Mouse (Mus musculus): ENCODE results near the gene Speer4e. TPM values are rescaled to one million over a fixed set of nuclear protein-coding genes. Genes with fewer than 3 reads are reported as not detected.
A peak's percentile ranks its signal among the peaks of the same experiment; 100 is the strongest.
"Not testable (repeated sequence)": the region's sequence is repeated elsewhere in the genome, so short reads cannot be mapped to it uniquely, and the experiment has no call there.

Gene Speer4e
- polyA plus RNA-seq (2015; fragmentation: Nextera tagmentation; extraction: Ambion mirVana), result not detected in 2 replicates

- WGBS, result 47% methylated on average over 1 of the region's 1 CpGs
- H3K4me2 ChIP-seq (ENCODE audit: low read depth, low read length); H3K4me1 ChIP-seq (ENCODE audit: control insufficient read depth, insufficient read depth, low read length); H3K4me3 ChIP-seq (ENCODE audit: low read length); ATAC-seq (replicated peaks; ENCODE audit: extremely low read depth, insufficient read depth, low FRiP score); H3K9ac ChIP-seq (ENCODE audit: low read length); H3K36me3 ChIP-seq (ENCODE audit: control insufficient read depth, insufficient read depth); H3K27ac ChIP-seq (ENCODE audit: low read length); H3K27me3 ChIP-seq (ENCODE audit: control insufficient read depth, insufficient read depth, low read length); H3K9me3 ChIP-seq (replicated peaks; ENCODE audit: control insufficient read depth, low read length): not testable (repeated sequence)
These were observed at the start of gene Speer4e for GRCm38 (mm10) chr5:14938329-14938728. Gene Speer4e, minus strand, starts transcription at chr5:14938429.

- not testable (repeated sequence) for H3K27ac ChIP-seq (ENCODE audit: low read length); H3K4me3 ChIP-seq (ENCODE audit: low read length); H3K4me1 ChIP-seq (ENCODE audit: control insufficient read depth, insufficient read depth, low read length); H3K9ac ChIP-seq (ENCODE audit: low read length); H3K27me3 ChIP-seq (ENCODE audit: control insufficient read depth, insufficient read depth, low read length); H3K9me3 ChIP-seq (replicated peaks; ENCODE audit: control insufficient read depth, low read length); H3K4me2 ChIP-seq (ENCODE audit: low read depth, low read length); H3K36me3 ChIP-seq (ENCODE audit: control insufficient read depth, insufficient read depth)
- ATAC-seq (replicated peaks; ENCODE audit: extremely low read depth, insufficient read depth, low FRiP score), result peak; percentile 69
- 37% methylated on average over 5 of the region's 6 CpGs for WGBS
These were observed 48.6 kb upstream of the Speer4e start for GRCm38 (mm10) chr5:14986649-14987387.

- not testable (repeated sequence) for H3K4me3 ChIP-seq (ENCODE audit: low read length)
These were observed 40.6 kb upstream of the Speer4e start, which contains the start of gene Gm10354 for GRCm38 (mm10) chr5:14978835-14979234. Gene Gm10354, minus strand, starts transcription at chr5:14978935.

GRCm38 (mm10) chr5:14977368-14977767 lies 39.1 kb upstream of the Speer4e start:
- ATAC-seq (replicated peaks; ENCODE audit: extremely low read depth, insufficient read depth, low FRiP score); H3K36me3 ChIP-seq (ENCODE audit: control insufficient read depth, insufficient read depth); H3K4me1 ChIP-seq (ENCODE audit: control insufficient read depth, insufficient read depth, low read length); H3K27me3 ChIP-seq (ENCODE audit: control insufficient read depth, insufficient read depth, low read length); H3K4me3 ChIP-seq (ENCODE audit: low read length); H3K4me2 ChIP-seq (ENCODE audit: low read depth, low read length); H3K27ac ChIP-seq (ENCODE audit: low read length); H3K9ac ChIP-seq (ENCODE audit: low read length); H3K9me3 ChIP-seq (replicated peaks; ENCODE audit: control insufficient read depth, low read length): not testable (repeated sequence)
- WGBS, result 56% methylated on average over 4 of the region's 4 CpGs

More at GRCm38 (mm10) chr5:14978835-14979234, 40.6 kb upstream of the Speer4e start, which contains the start of gene Gm10354:
- not testable (repeated sequence) for H3K27ac ChIP-seq (ENCODE audit: low read length); H3K4me2 ChIP-seq (ENCODE audit: low read depth, low read length); H3K36me3 ChIP-seq (ENCODE audit: control insufficient read depth, insufficient read depth); H3K4me1 ChIP-seq (ENCODE audit: control insufficient read depth, insufficient read depth, low read length); H3K9me3 ChIP-seq (replicated peaks; ENCODE audit: control insufficient read depth, low read length); H3K9ac ChIP-seq (ENCODE audit: low read length); H3K27me3 ChIP-seq (ENCODE audit: control insufficient read depth, insufficient read depth, low read length); ATAC-seq (replicated peaks; ENCODE audit: extremely low read depth, insufficient read depth, low FRiP score)
- no CpG with 5 or more reads among the region's 1 CpGs for WGBS

GRCm38 (mm10) chr5:14975294-14975693 lies 37.1 kb upstream of the Speer4e start:
- not testable (repeated sequence) for H3K27me3 ChIP-seq (ENCODE audit: control insufficient read depth, insufficient read depth, low read length); H3K9ac ChIP-seq (ENCODE audit: low read length); ATAC-seq (replicated peaks; ENCODE audit: extremely low read depth, insufficient read depth, low FRiP score); H3K4me3 ChIP-seq (ENCODE audit: low read length); H3K36me3 ChIP-seq (ENCODE audit: control insufficient read depth, insufficient read depth); H3K4me1 ChIP-seq (ENCODE audit: control insufficient read depth, insufficient read depth, low read length); H3K27ac ChIP-seq (ENCODE audit: low read length); H3K4me2 ChIP-seq (ENCODE audit: low read depth, low read length); H3K9me3 ChIP-seq (replicated peaks; ENCODE audit: control insufficient read depth, low read length)
- WGBS, result 46% methylated on average over 3 of the region's 4 CpGs

DNA sequence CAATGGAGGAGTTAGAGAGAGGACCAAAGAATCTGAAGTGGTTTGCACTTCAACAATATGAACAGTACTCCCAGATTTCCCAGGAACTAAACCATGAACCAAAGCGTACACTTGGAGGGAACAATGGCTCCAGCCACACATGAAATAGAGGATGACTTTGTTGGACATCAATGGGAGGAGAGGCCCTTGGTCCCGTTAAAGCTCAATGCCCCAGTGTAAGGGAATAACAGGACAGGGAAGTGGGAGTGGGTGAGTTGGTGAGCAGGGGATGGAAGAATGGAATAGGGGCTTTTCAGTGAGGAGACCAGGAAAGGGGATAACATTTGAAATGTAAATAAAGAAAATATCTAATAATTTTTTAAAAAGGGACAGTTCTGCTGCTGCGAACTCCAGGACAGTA lies 34.6 kb upstream of the Speer4e start:
- H3K4me3 ChIP-seq (ENCODE audit: low read length); H3K27ac ChIP-seq (ENCODE audit: low read length); H3K4me1 ChIP-seq (ENCODE audit: control insufficient read depth, insufficient read depth, low read length); H3K36me3 ChIP-seq (ENCODE audit: control insufficient read depth, insufficient read depth); H3K4me2 ChIP-seq (ENCODE audit: low read depth, low read length); H3K9ac ChIP-seq (ENCODE audit: low read length); H3K9me3 ChIP-seq (replicated peaks; ENCODE audit: control insufficient read depth, low read length); H3K27me3 ChIP-seq (ENCODE audit: control insufficient read depth, insufficient read depth, low read length); ATAC-seq (replicated peaks; ENCODE audit: extremely low read depth, insufficient read depth, low FRiP score): not testable (repeated sequence)
- 69% methylated on average over 3 of the region's 3 CpGs for WGBS

DNA sequence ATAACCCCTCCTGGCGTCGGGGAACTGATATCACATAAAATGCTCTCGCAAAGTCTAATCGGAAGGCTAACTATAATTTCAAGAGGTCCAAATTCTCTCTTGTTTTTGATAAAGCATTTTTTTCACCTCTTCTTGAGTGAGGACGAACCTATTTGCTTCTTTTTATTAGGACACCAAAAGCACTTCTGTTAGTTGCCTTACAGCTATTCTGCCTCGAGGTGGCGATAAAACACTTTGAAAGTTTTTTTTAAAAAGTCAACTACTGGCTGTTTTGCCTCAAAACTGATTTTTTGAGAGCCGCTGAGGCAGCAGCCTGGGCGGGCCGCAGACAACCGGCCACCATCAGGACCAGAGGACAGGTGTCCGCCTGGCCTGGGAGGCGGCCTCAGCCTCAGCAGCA lies 25.6 kb upstream of the Speer4e start:
- not testable (repeated sequence) for ATAC-seq (replicated peaks; ENCODE audit: extremely low read depth, insufficient read depth, low FRiP score)
- WGBS, result 73% methylated on average over 13 of the region's 13 CpGs

GRCm38 (mm10) chr5:14961502-14961901 lies 23.3 kb upstream of the Speer4e start:
- not testable (repeated sequence) for H3K9ac ChIP-seq (ENCODE audit: low read length); H3K4me3 ChIP-seq (ENCODE audit: low read length); H3K9me3 ChIP-seq (replicated peaks; ENCODE audit: control insufficient read depth, low read length); H3K4me1 ChIP-seq (ENCODE audit: control insufficient read depth, insufficient read depth, low read length); H3K27ac ChIP-seq (ENCODE audit: low read length); H3K27me3 ChIP-seq (ENCODE audit: control insufficient read depth, insufficient read depth, low read length); H3K36me3 ChIP-seq (ENCODE audit: control insufficient read depth, insufficient read depth); H3K4me2 ChIP-seq (ENCODE audit: low read depth, low read length)
- 67% methylated on average over 4 of the region's 4 CpGs for WGBS
- ATAC-seq (replicated peaks; ENCODE audit: extremely low read depth, insufficient read depth, low FRiP score), result peak; percentile 78

More for the DNA sequence above, 25.6 kb upstream of the Speer4e start:
- not testable (repeated sequence) for H3K9ac ChIP-seq (ENCODE audit: low read length); H3K27ac ChIP-seq (ENCODE audit: low read length); H3K4me3 ChIP-seq (ENCODE audit: low read length); H3K4me1 ChIP-seq (ENCODE audit: control insufficient read depth, insufficient read depth, low read length); H3K27me3 ChIP-seq (ENCODE audit: control insufficient read depth, insufficient read depth, low read length); H3K9me3 ChIP-seq (replicated peaks; ENCODE audit: control insufficient read depth, low read length); H3K36me3 ChIP-seq (ENCODE audit: control insufficient read depth, insufficient read depth); H3K4me2 ChIP-seq (ENCODE audit: low read depth, low read length)

DNA sequence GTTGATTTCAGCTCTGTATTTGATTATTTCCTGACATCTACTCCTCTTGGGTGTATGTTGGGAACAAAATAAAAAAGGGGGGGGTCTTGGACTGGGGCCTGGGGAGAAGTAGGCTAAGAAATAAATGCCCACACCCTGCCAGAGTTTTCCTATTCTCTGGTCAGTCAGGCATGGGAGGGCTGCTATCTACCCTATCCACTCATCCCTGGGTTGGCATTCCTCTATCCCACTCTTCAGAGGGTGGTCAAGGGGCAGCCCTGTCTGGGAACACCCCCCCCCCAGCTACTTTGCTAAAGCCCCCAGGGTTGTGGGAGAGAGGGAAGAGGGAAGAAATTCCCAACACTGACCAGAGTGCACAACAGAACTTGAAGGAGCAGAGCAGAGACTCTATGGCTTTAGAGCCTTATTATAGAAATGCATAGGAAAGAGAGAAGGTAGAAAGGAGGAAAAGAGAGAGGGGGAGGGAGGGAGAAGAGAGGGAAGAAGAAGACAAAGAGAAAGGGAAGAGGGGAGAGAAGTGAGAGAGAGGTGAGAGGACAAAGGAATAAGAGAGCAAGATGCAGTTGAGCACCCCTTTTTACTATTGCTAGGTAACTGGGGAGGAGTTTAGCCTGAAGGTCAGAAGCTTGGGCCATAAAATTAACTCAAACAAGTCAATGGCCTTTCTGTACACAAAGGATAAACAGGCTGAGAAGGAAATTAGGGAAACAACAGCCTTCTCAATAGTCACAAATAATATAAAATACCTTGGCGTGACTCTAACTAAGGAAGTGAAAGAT lies 17.9 kb upstream of the Speer4e start:
- WGBS, result 86% methylated on average over 1 of the region's 1 CpGs
- H3K9me3 ChIP-seq (replicated peaks; ENCODE audit: control insufficient read depth, low read length); ATAC-seq (replicated peaks; ENCODE audit: extremely low read depth, insufficient read depth, low FRiP score): not testable (repeated sequence)

More for the DNA sequence above, 17.9 kb upstream of the Speer4e start:
- H3K4me2 ChIP-seq (ENCODE audit: low read depth, low read length); H3K4me1 ChIP-seq (ENCODE audit: control insufficient read depth, insufficient read depth, low read length); H3K9ac ChIP-seq (ENCODE audit: low read length); H3K4me3 ChIP-seq (ENCODE audit: low read length); H3K36me3 ChIP-seq (ENCODE audit: control insufficient read depth, insufficient read depth); H3K27me3 ChIP-seq (ENCODE audit: control insufficient read depth, insufficient read depth, low read length); H3K27ac ChIP-seq (ENCODE audit: low read length): not testable (repeated sequence)

Data from heart, embryonic 16.5 days (tissue).